Mouse (Mus musculus) adipocyte (in vitro differentiated cells): ENCODE results near the gene Gm13871.
"Not testable (repeated sequence)": the region's sequence is repeated elsewhere in the genome, so short reads cannot be mapped to it uniquely, and the experiment has no call there.

Experiments used
- DNase-seq: peaks from one replicate; pipeline ENCODE4 v3.0.0-alpha.2; 2016; ENCODE audit warnings: low spot score

Gene Gm13871

DNA sequence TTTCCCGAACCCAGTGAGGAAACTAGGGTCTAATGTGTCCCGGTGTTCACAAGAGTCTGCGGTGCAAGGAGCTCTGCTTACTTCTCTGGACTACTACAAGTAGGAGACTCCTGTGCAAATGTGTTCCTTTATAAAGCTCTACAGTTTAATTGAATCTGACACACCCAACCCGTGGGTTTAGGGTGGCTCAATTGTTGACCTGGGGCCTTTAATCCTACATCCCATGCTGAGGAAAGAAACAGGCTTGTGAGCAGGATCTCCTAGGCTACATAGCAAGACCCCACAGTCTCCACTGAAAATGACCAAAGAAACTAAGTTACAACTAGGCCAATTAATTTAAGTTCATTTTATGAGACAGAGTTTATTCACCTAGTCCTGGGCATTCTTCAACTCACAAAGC lies at the start of gene Gm13871:
Gm13871 (minus strand) TSS at position 101 of the 400 bp plus-strand sequence.
- not testable (repeated sequence) for DNase-seq

DNA sequence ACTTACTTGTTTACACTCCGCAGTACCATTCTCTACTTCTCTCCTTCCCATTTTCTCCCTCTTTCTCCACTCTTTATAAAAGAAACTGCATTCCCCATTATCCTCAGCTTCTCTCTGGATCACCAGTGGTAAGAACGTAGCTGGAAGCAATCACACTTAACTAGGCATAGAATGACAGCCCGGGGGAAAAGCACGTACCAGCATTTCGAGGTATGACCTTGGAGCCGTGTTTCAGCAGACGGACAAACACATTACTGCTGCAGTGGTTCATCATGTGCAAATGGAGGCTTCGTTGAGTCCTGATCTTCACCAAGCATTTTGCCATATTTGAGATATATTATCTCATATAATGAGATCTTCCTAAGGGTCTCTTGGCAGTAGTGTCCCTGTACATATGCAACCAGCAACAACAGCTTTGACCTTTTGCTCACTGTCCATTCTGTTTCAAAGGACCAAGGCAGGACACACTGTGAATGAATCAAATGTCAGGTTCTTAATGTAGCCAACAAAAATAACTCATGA lies 44.7 kb upstream of the Gm13871 start, which contains the start of gene 2310002L09Rik:
2310002L09Rik (minus strand) TSS at position 472 of the 522 bp plus-strand sequence.
- DNase-seq = no peak

DNA sequence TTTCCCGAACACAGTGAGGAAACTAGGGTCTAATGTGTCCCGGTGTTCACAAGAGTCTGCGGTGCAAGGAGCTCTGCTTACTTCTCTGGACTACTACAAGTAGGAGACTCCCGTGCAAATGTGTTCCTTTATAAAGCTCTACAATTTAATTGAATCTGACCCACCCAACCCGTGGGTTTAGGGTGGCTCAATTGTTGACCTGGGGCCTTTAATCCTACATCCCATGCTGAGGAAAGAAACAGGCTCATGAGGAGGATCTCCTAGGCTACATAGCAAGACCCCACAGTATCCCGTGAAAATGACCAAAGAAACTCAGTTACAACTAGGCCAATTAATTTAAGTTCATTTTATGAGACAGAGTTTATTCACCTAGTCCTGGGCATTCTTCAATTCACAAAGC lies 14.9 kb upstream of the Gm13871 start, which contains the start of gene Gm11756:
Gm11756 (minus strand) TSS at position 101 of the 400 bp plus-strand sequence.
- DNase-seq = not testable (repeated sequence)

DNA sequence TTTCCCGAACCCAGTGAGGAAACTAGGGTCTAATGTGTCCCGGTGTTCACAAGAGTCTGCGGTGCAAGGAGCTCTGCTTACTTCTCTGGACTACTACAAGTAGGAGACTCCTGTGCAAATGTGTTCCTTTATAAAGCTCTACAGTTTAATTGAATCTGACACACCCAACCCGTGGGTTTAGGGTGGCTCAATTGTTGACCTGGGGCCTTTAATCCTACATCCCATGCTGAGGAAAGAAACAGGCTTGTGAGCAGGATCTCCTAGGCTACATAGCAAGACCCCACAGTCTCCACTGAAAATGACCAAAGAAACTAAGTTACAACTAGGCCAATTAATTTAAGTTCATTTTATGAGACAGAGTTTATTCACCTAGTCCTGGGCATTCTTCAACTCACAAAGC lies 14.7 kb downstream of the Gm13871 start, which contains the start of gene Gm11757:
Gm11757 (minus strand) TSS at position 101 of the 400 bp plus-strand sequence.
- not testable (repeated sequence) for DNase-seq

DNA sequence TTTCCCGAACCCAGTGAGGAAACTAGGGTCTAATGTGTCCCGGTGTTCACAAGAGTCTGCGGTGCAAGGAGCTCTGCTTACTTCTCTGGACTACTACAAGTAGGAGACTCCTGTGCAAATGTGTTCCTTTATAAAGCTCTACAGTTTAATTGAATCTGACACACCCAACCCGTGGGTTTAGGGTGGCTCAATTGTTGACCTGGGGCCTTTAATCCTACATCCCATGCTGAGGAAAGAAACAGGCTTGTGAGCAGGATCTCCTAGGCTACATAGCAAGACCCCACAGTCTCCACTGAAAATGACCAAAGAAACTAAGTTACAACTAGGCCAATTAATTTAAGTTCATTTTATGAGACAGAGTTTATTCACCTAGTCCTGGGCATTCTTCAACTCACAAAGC lies 29.6 kb downstream of the Gm13871 start, which contains the start of gene Gm11758:
Gm11758 (minus strand) TSS at position 101 of the 400 bp plus-strand sequence.
- not testable (repeated sequence) for DNase-seq
